Mouse (Mus musculus) thymus, adult 2 months (tissue): Measurements from ENCODE around the gene Zer1.

ENCODE experiments used
- CTCF ChIP-seq: fragments of 200-500 bp; IDR thresholded peaks from 2 replicates; pipeline ENCODE4 v1.5.1; 2012; ENCODE audit warnings: mild to moderate bottlenecking, control low read depth, low read length, moderate library complexity, borderline replicate concordance; ENCODE audit not compliant: control insufficient read depth, poor library complexity, insufficient read depth; ENCODE audit errors: extremely low read depth
- POLR2A ChIP-seq: fragments of 200-500 bp; IDR thresholded peaks from 2 replicates; pipeline ENCODE4 v1.6.1; 2012; ENCODE audit warnings: mild to moderate bottlenecking, low read length, control low read depth, moderate library complexity; ENCODE audit not compliant: control insufficient read depth, poor library complexity, insufficient read depth; ENCODE audit errors: extremely low read depth

DNA sequence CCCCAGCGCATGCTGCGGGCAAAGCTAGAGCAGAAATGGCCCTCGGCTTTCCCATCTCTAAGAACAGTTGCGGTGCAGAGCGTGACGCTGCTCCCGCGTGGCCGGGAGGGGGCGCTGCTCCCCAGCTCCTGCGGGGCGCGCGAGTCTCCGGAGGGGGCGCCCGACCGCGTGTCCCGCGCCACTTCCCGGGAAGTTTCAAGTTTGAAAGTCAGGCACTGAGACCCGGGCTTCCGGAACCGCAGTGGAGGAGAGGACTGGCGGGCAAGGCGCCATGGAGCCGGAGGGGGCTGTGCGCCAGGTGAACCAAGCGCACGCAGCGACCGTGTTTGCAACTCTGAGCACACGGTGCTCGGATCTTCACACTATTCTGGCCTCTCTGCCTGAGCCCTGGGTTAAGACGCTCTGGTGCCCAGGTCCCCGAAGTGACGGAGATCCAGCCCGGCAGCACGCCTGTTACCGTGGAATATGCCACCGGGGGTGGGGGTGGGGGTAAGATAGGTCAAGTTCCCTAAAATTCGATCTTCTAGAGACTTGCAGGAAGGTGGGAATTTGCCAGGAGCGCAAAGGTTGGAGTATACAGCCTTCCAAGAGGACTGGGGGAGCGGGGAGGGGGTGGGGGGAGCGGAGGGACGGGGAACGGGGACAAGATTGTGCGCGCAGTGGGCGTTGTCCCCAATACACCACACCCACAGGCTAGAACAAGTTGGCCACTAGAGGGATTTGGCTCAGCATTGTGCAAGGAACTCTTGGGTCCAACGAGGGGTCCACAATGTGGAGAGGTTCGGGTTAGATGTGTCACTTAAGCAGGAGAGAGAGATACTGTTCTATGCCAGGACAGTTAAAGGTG, 46.7 kb downstream of the Zer1 start, which contains the start of gene Pkn3:
- TF ChIP-seq CTCF (peak; percentile 100), POLR2A (peak; percentile 35; the same call in 1 of the 2 replicates)
